Mouse (Mus musculus) lung, embryonic 15.5 days (tissue): ENCODE data around the gene Tmem201. TPM values are rescaled to one million over a fixed set of nuclear protein-coding genes. Genes with fewer than 3 reads are reported as not detected.

Experiments
- ATAC-seq: fragments of 200-750 bp; cut with Nextera tagmentation; 2 replicates; pipeline ENCODE4 v1.8.0; 2017; ENCODE audit warnings: moderate number of reproducible peaks, borderline replicate concordance; ENCODE audit not compliant: low FRiP score, low TSS enrichment; ENCODE audit errors: extremely low read depth
- H3K27ac ChIP-seq: fragments of 300-500 bp; sonication (generic); 2 replicates; pipeline ENCODE4 v1.5.1; 2015; ENCODE audit warnings: moderate library complexity, mild to moderate bottlenecking, inconsistent platforms
- H3K27me3 ChIP-seq: fragments of 300-500 bp; sonication (generic); 2 replicates; pipeline ENCODE4 v1.6.1; 2015; ENCODE audit warnings: inconsistent platforms
- H3K36me3 ChIP-seq: fragments of 300-500 bp; sonication (generic); 2 replicates; pipeline ENCODE4 v1.6.1; 2015; ENCODE audit warnings: inconsistent platforms
- H3K4me1 ChIP-seq: fragments of 300-500 bp; sonication (generic); 2 replicates; pipeline ENCODE4 v1.6.1; 2015; ENCODE audit warnings: inconsistent platforms
- H3K4me2 ChIP-seq: fragments of 300-500 bp; sonication (generic); 2 replicates; pipeline ENCODE4 v1.6.1; 2015; ENCODE audit warnings: inconsistent platforms, mild to moderate bottlenecking, moderate library complexity
- H3K4me3 ChIP-seq: fragments of 300-500 bp; sonication (generic); 2 replicates; pipeline ENCODE4 v1.5.1; 2015; ENCODE audit warnings: mild to moderate bottlenecking, inconsistent platforms
- H3K9ac ChIP-seq: fragments of 300-500 bp; sonication (generic); 2 replicates; pipeline ENCODE4 v1.6.1; 2015; ENCODE audit warnings: inconsistent platforms
- H3K9me3 ChIP-seq: fragments of 300-500 bp; sonication (generic); 2 replicates; pipeline ENCODE4 v1.6.1; 2016; ENCODE audit warnings: inconsistent platforms
- WGBS: fragments of 180-500 bp; shearing (Covaris S2); methylation state at CpG from one replicate; pipeline ENCODE4 v1.1.7; 2015; 5-methylcytosine and 5-hydroxymethylcytosine counted together
- polyA plus RNA-seq: library from polyadenylated mRNA; unstranded; fragments of >200 nt; fragmentation: Nextera tagmentation; extraction: Ambion mirVana; gene quantifications from 2 replicates; pipeline ENCODE4 v1.2.1, GENCODE M21; 2015

The Tmem201 gene
- polyA plus RNA-seq, 1 experiment from 2014 or later, result 31.6 TPM

DNA sequence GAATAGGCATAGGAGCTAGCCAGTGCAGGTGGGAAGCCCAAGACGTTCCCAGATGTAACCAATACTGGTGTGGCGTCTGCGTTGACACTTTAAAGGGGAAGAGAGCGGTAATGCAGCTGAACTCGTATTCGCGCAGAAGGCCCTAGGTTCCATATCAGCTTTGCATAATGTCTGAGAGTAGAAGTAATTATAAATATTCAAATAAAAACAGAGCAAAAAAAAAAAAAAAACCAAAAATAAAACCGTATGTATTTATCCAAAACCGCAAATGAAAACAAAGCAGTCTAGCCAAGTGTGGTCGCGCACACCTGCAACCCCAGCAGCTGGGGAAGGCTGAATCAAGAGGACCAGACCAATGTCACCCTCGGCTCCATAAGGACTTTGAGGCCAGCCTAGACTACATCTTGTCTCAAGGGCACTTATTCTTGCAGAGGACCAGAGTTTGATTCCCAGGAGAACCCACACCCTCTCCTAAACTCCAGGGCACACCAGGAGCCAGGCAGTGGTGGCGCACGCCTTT, 4.2 kb upstream of the Tmem201 start:
- 0 out of 2 replicates have a peak, but pooled peaks cover 4% of the 10 kb centered on the region for H3K36me3 ChIP-seq
- no peaks in the 10 kb centered on the region for H3K9me3 ChIP-seq
- no peak overlapping the region for H3K4me2 ChIP-seq
- 88% methylated on average over 14 of the region's 14 CpGs for WGBS
- no peak for ATAC-seq
- H3K4me3 ChIP-seq, result no peak overlapping the region
- no peak overlapping the region for H3K27ac ChIP-seq
- peaks cover 7% of the 10 kb centered on the region for H3K4me1 ChIP-seq
- no peaks in the 10 kb centered on the region for H3K27me3 ChIP-seq
- H3K9ac ChIP-seq, result no peak overlapping the region

DNA sequence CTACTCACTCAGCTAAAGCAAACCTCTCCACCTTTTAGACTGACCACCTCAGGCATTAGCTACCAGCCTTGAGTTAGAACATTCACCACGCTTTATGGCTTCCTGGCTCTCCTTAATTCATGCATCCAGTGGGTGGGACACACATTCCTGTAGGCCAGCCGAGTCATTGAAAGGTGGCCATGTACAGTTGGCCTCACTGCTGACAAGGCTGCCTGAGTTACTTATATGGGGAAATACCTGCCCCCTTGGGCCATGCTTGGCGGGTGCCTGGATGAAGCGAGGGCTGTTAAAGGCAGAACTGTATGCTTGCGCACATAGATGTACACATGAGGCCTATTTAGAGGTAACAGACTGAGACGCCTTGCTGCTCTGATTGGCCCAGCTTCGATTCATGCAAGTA, 2.5 kb upstream of the Tmem201 start:
- 89% methylated on average over 7 of the region's 7 CpGs for WGBS
- Histone ChIP-seq H3K27me3 (no peaks in the 10 kb centered on the region), H3K4me2 (no peak overlapping the region), H3K4me1 (peaks cover 24% of the 10 kb centered on the region), H3K9me3 (no peaks in the 10 kb centered on the region), H3K9ac (no peak overlapping the region), H3K36me3 (0 out of 2 replicates have a peak, but pooled peaks cover 4% of the 10 kb centered on the region), H3K27ac (no peak overlapping the region), H3K4me3 (no peak overlapping the region)
- no peak for ATAC-seq

DNA sequence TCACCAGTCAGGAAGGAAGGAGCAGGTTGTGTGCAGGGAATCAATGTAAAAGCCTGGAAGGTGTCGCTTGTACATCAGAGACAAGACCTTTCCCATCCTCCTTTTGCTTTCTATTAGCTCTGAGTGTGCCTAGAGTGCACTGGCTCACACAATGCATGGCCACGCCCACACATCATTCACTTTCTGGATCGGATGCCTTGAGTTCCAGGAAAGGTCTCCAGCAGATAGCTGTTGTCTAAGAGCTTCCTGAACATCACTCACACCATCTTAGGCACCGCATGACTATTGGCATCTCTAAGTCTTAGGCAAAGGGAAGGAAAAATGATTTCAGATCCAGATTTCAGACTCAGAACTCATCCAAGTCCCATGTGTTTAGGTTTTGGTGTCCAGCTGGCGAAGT, 1.6 kb upstream of the Tmem201 start:
- no peak for ATAC-seq

DNA sequence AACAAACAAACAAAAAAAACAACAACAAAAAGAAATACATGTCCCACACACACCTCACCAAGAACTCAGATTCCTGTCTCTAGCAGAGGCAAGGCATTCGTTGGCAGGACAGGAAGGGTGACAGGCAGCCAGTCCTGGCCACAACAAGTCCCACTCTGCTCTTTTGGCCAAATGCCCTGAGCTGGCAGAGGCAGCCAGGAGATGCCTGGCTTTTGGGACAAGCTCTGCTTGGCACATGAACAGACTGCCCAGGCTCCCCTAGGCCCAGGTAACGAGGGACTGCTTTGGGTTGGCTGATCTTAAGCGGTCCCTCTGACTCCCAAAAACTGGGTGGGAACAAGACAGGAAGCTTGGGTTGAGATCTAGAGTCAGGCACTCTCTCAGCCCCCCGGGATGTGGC, 1.3 kb downstream of the Tmem201 start:
- Histone ChIP-seq H3K36me3 (no peaks in the 10 kb centered on the region), H3K27me3 (no peaks in the 10 kb centered on the region), H3K4me1 (peaks cover 55% of the 10 kb centered on the region), H3K9ac (peak overlapping the region; percentile 83), H3K27ac (no peak overlapping the region), H3K4me3 (peak overlapping the region; percentile 94), H3K4me2 (peak overlapping the region; percentile 89), H3K9me3 (no peaks in the 10 kb centered on the region)
- no peak for ATAC-seq
- WGBS, result 18% methylated on average over 4 of the region's 4 CpGs

More for the DNA sequence above, 1.6 kb upstream of the Tmem201 start:
- Histone ChIP-seq H3K9ac (no peak overlapping the region), H3K9me3 (no peaks in the 10 kb centered on the region), H3K4me1 (peaks cover 33% of the 10 kb centered on the region), H3K4me2 (no peak overlapping the region), H3K27ac (no peak overlapping the region), H3K27me3 (no peaks in the 10 kb centered on the region), H3K4me3 (no peak overlapping the region), H3K36me3 (0 out of 2 replicates have a peak, but pooled peaks cover 4% of the 10 kb centered on the region)
- WGBS, result 59% methylated on average over 5 of the region's 5 CpGs

DNA sequence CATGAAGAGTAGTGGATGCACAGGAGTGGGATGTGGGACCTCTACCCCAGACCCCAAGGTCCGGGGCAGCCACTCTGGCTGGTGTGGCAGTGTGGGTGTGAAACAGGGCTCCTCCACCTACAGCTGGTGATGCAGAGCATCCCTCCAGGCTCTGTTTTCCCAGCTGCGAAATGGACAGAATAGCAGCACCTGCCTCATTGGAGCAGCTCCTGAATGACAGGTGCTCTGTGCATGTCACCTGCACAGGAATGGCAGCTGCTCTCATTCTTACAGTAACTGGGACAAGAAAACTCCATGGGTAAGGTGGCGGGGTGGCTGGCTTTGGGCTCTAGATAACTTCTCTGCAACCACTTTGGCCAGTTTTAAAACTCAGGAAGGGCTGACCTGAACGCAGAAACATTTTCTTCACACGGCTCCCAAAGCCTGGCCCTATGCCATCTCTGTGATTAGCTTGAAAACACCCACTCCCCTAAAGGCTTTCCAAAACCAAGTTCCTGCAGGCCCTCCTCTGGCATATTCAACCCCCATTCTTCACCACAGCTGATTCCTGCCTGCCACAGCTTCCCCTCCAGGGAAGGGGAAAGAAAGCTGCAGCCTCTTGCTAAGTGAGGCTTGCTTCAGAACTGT, 2.1 kb downstream of the Tmem201 start:
- Histone ChIP-seq H3K9ac (no peak overlapping the region; the same call in 1 of the 2 replicates), H3K4me3 (no peak overlapping the region), H3K36me3 (peaks cover 3% of the 10 kb centered on the region; the same call in 1 of the 2 replicates), H3K4me2 (peak overlapping the region; percentile 89), H3K9me3 (no peaks in the 10 kb centered on the region), H3K4me1 (peaks cover 62% of the 10 kb centered on the region), H3K27ac (no peak overlapping the region), H3K27me3 (no peaks in the 10 kb centered on the region)
- WGBS, result 60% methylated on average over 5 of the region's 5 CpGs
- ATAC-seq, result no peak

DNA sequence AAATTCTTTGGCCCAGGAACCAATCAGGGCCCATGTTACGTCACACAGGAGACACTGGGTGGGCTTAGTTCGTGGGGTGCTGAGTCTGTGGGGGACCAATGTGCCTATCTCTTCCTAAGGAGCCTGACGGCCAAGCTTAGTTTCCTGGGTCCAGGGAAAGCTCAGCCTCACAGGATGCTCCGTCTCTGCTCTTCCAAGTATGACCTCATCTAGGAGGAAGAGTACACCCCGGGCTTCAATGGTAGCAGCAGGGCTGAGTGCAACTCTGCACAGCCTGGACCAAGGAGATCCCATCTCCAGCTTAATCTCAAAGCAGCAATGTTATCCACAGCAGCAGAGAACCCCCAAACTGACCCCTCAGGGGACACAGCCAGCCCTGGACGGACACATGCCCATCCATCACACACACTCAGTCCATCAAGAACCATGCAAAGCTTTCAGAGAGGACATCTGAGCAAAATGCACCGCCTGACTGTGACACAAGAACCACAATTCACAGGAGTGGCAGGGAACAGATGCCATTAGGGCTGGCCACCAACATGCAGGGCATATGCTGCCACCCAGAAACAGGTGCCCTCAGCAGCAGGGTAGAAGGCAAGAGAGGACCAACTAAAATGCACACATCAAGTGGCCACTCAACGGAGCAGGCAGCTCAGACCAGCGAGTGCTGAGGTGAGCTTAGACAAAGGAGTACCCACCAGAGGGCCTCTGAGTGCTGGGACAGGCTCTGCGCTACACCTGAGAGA, 2.9 kb downstream of the Tmem201 start:
- Histone ChIP-seq H3K27ac (no peak overlapping the region), H3K36me3 (peaks cover 10% of the 10 kb centered on the region; the same call in 1 of the 2 replicates), H3K4me3 (no peak overlapping the region), H3K4me2 (no peak overlapping the region; the same call in 1 of the 2 replicates), H3K9me3 (no peaks in the 10 kb centered on the region), H3K4me1 (peaks cover 62% of the 10 kb centered on the region), H3K27me3 (no peaks in the 10 kb centered on the region), H3K9ac (no peak overlapping the region; the same call in 1 of the 2 replicates)
- ATAC-seq, result no peak
- WGBS, result 73% methylated on average over 10 of the region's 10 CpGs

DNA sequence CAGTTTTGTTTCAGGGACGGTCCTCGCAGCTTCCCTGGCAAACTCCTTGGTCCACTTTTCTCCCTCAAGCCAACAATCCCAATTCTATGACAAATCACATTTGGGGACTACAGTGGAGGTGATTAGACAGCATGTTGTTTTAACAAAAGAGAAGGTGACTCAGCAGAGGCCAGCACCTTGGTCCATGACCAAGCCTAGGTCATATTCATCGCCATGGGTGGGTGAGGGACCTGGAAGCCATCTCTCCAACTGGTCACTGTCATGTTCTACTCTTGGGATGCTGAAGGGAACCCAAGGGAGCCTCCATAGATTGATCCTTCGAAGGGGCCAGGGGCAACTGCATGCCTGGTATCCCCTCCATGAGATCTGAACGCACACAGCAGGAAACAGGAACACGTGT, 3.6 kb downstream of the Tmem201 start:
- no peak overlapping the region for H3K27ac ChIP-seq
- peaks cover 62% of the 10 kb centered on the region for H3K4me1 ChIP-seq
- no peak overlapping the region for H3K9ac ChIP-seq
- H3K27me3 ChIP-seq, result no peaks in the 10 kb centered on the region
- H3K9me3 ChIP-seq, result no peaks in the 10 kb centered on the region
- whole genome bisulfite sequencing, result 77% methylated on average over 6 of the region's 6 CpGs
- no peak overlapping the region for H3K4me3 ChIP-seq
- H3K4me2 ChIP-seq, result no peak overlapping the region
- no peak for ATAC-seq
- peaks cover 17% of the 10 kb centered on the region for H3K36me3 ChIP-seq

DNA sequence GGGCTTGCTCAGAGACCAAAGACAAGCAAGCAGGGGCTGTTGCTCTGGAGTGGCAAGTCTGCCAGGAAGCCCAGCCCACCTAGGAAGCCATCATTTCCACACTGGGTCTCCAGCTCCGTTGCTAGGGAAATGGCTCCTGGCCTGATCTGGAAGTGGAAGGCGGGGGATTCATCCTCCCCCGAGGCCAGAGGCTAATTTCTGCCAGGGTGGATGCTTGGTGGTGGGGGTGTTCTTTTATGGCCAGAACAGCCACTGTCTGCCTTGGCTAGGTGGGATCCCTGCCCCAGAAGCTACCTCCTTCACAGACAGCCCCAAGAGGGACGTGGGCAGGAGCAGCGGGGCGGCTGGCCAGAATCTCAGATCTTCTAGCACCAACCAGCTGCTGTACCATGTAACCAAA, 4.1 kb downstream of the Tmem201 start:
- H3K4me3 ChIP-seq, result no peak overlapping the region
- H3K27ac ChIP-seq, result 0 out of 2 replicates have a peak overlapping the region, but pooled peaks have one; percentile 24
- ATAC-seq, result no peak
- H3K27me3 ChIP-seq, result no peaks in the 10 kb centered on the region
- no peaks in the 10 kb centered on the region for H3K9me3 ChIP-seq
- WGBS, result 49% methylated on average over 6 of the region's 6 CpGs
- no peak overlapping the region for H3K9ac ChIP-seq
- peaks cover 62% of the 10 kb centered on the region for H3K4me1 ChIP-seq
- no peak overlapping the region for H3K4me2 ChIP-seq
- H3K36me3 ChIP-seq, result peaks cover 22% of the 10 kb centered on the region

DNA sequence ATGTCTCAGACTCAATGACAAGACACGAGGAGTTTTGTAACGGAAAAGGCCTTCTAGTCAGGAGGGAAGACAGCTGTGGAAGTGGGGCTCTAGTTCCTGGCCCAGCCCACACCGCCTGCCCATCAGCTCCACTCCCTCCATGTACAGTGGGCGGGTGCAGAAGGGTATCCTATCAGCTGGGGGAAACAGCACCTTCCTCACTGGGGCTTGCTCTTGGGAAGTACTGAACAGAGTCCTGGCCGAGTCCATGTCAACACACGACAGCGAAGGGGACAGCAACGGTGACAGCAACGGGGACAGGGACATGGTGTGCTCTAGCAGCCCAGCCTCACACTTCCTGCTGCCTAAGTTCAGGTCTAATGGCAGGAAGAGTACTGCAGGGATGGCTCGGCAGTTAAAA, 5.0 kb downstream of the Tmem201 start:
- peaks cover 57% of the 10 kb centered on the region for H3K4me1 ChIP-seq
- H3K4me2 ChIP-seq, result no peak overlapping the region
- H3K9ac ChIP-seq, result no peak overlapping the region
- no peaks in the 10 kb centered on the region for H3K27me3 ChIP-seq
- H3K27ac ChIP-seq, result 0 out of 2 replicates have a peak overlapping the region, but pooled peaks have one; percentile 24
- H3K9me3 ChIP-seq, result no peaks in the 10 kb centered on the region
- ATAC-seq, result no peak
- WGBS, result 61% methylated on average over 10 of the region's 10 CpGs
- peaks cover 29% of the 10 kb centered on the region for H3K36me3 ChIP-seq
- no peak overlapping the region for H3K4me3 ChIP-seq

DNA sequence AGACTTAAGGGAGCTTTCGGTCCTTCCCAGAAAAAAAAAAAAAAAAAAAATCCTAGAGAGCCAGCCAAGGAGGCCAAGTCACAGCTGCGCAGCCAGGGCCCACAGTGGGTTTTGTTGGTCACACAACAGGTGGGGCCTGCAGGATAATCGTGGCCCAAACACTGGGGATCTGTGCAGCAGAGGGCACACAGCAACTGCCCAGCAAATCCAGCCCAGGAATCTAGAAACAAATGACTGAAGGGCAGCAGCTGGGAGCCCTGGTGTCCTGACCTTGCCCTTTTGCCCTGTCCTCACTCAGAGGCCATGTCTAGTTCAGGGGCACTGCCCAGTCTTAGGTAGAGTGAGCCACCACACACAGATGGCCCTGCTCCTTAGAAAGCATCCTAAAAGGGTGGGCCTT, 5.5 kb downstream of the Tmem201 start:
- no peak for ATAC-seq
- Histone ChIP-seq H3K27me3 (no peaks in the 10 kb centered on the region), H3K4me3 (no peak overlapping the region), H3K36me3 (peaks cover 34% of the 10 kb centered on the region), H3K9ac (no peak overlapping the region), H3K4me2 (no peak overlapping the region), H3K4me1 (peaks cover 57% of the 10 kb centered on the region), H3K9me3 (no peaks in the 10 kb centered on the region), H3K27ac (no peak overlapping the region)
- WGBS, result 83% methylated on average over 3 of the region's 3 CpGs

DNA sequence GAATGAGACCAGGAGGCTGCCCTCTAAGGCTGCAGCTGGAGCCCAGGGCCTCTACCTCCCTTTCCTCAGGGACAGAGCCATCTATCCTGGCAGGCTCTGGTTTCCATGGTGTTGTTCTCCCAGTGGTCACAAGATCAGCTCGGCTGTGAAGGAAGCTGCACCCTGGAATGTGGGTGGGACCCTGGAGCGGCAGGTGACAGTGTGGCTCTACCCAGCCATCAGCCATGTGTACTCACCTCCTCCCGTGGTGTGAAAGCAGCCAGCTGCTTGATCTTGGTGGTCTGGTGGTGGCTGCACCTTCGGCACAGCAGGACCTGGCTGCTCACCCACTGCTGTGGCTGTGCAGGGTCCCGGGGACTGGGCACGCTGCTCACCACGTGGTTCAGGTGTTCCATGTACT, 7.0 kb downstream of the Tmem201 start:
- peaks cover 49% of the 10 kb centered on the region for H3K36me3 ChIP-seq
- H3K4me3 ChIP-seq, result no peak overlapping the region
- no peak overlapping the region for H3K4me2 ChIP-seq
- no peak overlapping the region for H3K27ac ChIP-seq
- 52% methylated on average over 7 of the region's 7 CpGs for WGBS
- no peak overlapping the region for H3K9ac ChIP-seq
- ATAC-seq, result no peak
- no peaks in the 10 kb centered on the region for H3K27me3 ChIP-seq
- H3K9me3 ChIP-seq, result no peaks in the 10 kb centered on the region
- peaks cover 43% of the 10 kb centered on the region for H3K4me1 ChIP-seq

DNA sequence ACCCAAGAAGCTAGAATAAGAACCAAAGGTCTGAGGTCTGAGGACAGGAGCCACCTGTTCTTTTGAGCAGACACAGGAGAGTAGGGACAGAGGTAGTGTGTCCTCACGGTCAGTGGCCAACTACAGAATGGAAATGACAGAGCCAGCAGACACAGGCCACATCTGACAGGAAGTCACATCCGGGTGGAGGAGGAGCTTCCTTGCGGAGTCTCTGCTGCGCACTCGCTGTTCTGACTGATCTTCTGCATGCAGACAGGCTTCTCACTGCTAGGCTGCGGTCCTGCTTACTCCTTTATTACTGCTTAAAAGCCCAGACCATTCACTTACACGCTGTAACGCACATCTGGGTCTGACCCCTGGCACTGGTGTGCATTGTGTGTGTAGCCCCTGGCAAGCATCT, 9.0 kb downstream of the Tmem201 start:
- Histone ChIP-seq H3K9ac (no peak overlapping the region), H3K4me2 (no peak overlapping the region), H3K27me3 (no peaks in the 10 kb centered on the region), H3K4me3 (no peak overlapping the region), H3K9me3 (no peaks in the 10 kb centered on the region), H3K27ac (no peak overlapping the region), H3K36me3 (peaks cover 60% of the 10 kb centered on the region), H3K4me1 (peaks cover 23% of the 10 kb centered on the region)
- WGBS, result 77% methylated on average over 8 of the region's 8 CpGs
- ATAC-seq, result no peak
